Mouse (Mus musculus): Measurements from ENCODE around the gene Zfp82. TPM values are rescaled to one million over a fixed set of nuclear protein-coding genes. Genes with fewer than 3 reads are reported as not detected.

Gene Zfp82
- total RNA-seq, 2 experiments from 2014 or later: 1.4 to 1.7 TPM

Small RNAs within 50 kb of the gene (microRNA-seq; reads per million reads assigned to microRNA genes)
- 0 reads per million in 2 experiments for gene Gm23368

Other genes starting within 250 kb of the Zfp82 start
- gene Zfp940, start 219.2 kb downstream of the Zfp82 start, total RNA-seq (2021): 1 to 10 TPM; 1.2 to 1.9 TPM
- 1 to 10 TPM; 2.5 to 2.6 TPM for gene Zfp420, start 212.9 kb downstream of the Zfp82 start, total RNA-seq (2021)
- 1 to 10 TPM; 6.1 to 7.9 TPM for gene Zfp27, start 166.3 kb downstream of the Zfp82 start, total RNA-seq (2021)
- gene Zfp383, start 164.7 kb downstream of the Zfp82 start, total RNA-seq (2021): 1 to 10 TPM; 4.0 to 6.3 TPM
- 1 to 10 TPM; 4.8 to 5.5 TPM for gene Zfp74, start 118.8 kb downstream of the Zfp82 start, total RNA-seq (2021)
- 10 to 100 TPM; 15.4 to 18.7 TPM for gene Zfp568, start 88.9 kb downstream of the Zfp82 start, total RNA-seq (2021)
- gene Zfp14, start 21.5 kb downstream of the Zfp82 start, total RNA-seq (2021): 1 to 10 TPM; 1.6 to 1.9 TPM
- not detected for gene Gm26920, start 17.5 kb upstream of the Zfp82 start, total RNA-seq (2021)
- 1 to 10 TPM; 1.8 to 2.9 TPM for gene Zfp566, start 17.6 kb upstream of the Zfp82 start, total RNA-seq (2021)
- gene Zfp260, start 21.9 kb upstream of the Zfp82 start, total RNA-seq (2021): 10 to 100 TPM; 25.9 to 28.9 TPM
- gene Zfp382, start 49.0 kb upstream of the Zfp82 start, total RNA-seq (2021): under 1 TPM; 0.59 to 0.99 TPM
- gene Zfp146, start 96.8 kb upstream of the Zfp82 start, total RNA-seq (2021): 10 to 100 TPM; 19.2 to 23.6 TPM
- gene Cox7a1, start 111.2 kb upstream of the Zfp82 start, total RNA-seq (2021): 1,000 to 10,000 TPM in 1 of 2 experiments, 100 to 1,000 TPM in 1; 976 to 1,017 TPM
- gene Capns1, start 125.9 kb upstream of the Zfp82 start, total RNA-seq (2021): 100 to 1,000 TPM; 188 to 196 TPM
- 10 to 100 TPM; 53.9 to 58.8 TPM for gene Polr2i, start 159.0 kb upstream of the Zfp82 start, total RNA-seq (2021)
- 10 to 100 TPM; 29.9 to 30.0 TPM for gene Tbcb, start 159.4 kb upstream of the Zfp82 start, total RNA-seq (2021)
- gene Ovol3, start 162.8 kb upstream of the Zfp82 start, total RNA-seq (2021): not detected
- under 1 TPM in 1 of 2 experiments, not detected in 1; 0.25 TPM for gene Thap8, start 207.2 kb upstream of the Zfp82 start, total RNA-seq (2021)
- gene Wdr62, start 207.5 kb upstream of the Zfp82 start, total RNA-seq (2021): 1 to 10 TPM; 2.2 to 2.7 TPM
- 1 to 10 TPM; 4.5 to 5.6 TPM for gene Clip3, start 218.8 kb upstream of the Zfp82 start, total RNA-seq (2021)
- gene Alkbh6, start 235.8 kb upstream of the Zfp82 start, total RNA-seq (2021): 10 to 100 TPM; 18.3 to 18.4 TPM
- 1 to 10 TPM in 1 of 2 experiments, not detected in 1; 1.9 TPM for gene Syne4, start 241.9 kb upstream of the Zfp82 start, total RNA-seq (2021)
- gene E130208F15Rik, start 248.8 kb upstream of the Zfp82 start, total RNA-seq (2021): under 1 TPM; 0.48 to 0.72 TPM

Measured in gastrocnemius, postnatal 36 days (tissue).